Mouse (Mus musculus) embryonic fibroblast, embryonic 13.5 days (primary cell): ENCODE data around the gene Dhrs7b. TPM values are rescaled to one million over a fixed set of nuclear protein-coding genes. Genes with fewer than 3 reads are reported as not detected.
"Not testable (repeated sequence)": the region's sequence is repeated elsewhere in the genome, so short reads cannot be mapped to it uniquely, and the experiment has no call there.

ENCODE experiments used
- H3K27ac ChIP-seq: 2 replicates; pipeline ENCODE4 v1.5.1; 2012; ENCODE audit warnings: low read length, control low read depth, inconsistent platforms; ENCODE audit not compliant: insufficient read depth
- H3K4me1 ChIP-seq: 2 replicates; pipeline ENCODE4 v1.6.1; 2011; ENCODE audit warnings: low read length; ENCODE audit not compliant: control insufficient read depth, insufficient read depth
- H3K4me3 ChIP-seq: 2 replicates; pipeline ENCODE4 v1.5.1; 2011; ENCODE audit warnings: mild to moderate bottlenecking, control low read depth, low read length; ENCODE audit not compliant: insufficient read depth
- CTCF ChIP-seq: IDR thresholded peaks from 2 replicates; pipeline ENCODE4 v1.5.1; 2011; ENCODE audit warnings: mild to moderate bottlenecking, control low read depth, low read length, moderate library complexity, borderline replicate concordance; ENCODE audit not compliant: insufficient read depth
- POLR2A ChIP-seq: IDR thresholded peaks from 2 replicates; pipeline ENCODE4 v1.6.1; 2011; ENCODE audit warnings: low read depth, mild to moderate bottlenecking, control low read depth, low read length, moderate library complexity
- polyA plus RNA-seq: library from polyadenylated mRNA; stranded (reverse); fragments of >200 nt; gene quantifications from 2 replicates; pipeline ENCODE4 v1.2.4, GENCODE M21; 2011; ENCODE audit warnings: low read depth; ENCODE audit not compliant: missing spikeins, insufficient read length

Dhrs7b gene
- polyA plus RNA-seq, 1 experiment = 19.8 TPM

DNA sequence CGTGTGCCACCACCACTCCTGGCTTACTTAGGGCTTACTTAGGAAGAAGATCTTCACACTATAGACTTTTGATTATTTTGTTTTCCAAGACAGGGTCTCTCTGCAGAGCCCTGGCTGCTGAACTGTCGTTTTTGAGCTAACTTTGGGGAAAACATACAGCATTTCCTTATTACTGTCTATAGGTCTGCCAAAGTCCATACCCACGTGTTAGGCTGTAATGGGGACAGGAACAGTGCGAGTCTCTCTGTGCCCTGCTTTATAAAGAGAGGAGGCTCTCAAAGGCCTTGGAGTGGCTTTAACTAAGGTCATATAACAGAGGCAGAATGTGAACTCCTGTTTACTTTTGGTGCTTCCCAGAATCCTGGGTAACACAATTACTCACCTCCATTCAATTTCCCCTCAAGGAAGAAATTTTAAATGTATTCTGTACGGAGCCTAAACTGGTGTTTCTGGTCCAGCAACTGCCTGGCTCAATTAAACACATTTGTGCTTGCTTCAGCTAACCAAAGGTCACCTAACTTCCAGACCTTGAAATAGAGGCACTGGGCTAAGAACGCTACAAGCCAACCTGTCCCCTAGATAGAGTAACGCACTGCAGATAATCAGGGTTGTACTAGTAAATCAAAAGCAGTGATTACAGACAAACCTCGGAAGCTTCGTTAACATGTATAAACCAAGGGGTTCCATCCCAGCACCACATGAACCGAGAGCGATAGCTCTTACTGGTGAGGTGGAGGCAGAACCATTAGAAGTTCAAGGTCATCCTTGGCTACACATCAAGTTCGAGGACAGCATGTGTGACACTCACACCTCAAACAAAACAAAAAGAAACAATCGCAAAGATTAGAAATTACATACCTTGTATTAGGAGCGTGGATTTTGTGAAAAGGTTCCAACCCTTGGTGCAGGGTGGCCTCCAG is 20.1 kb upstream of the Dhrs7b start:
- TF ChIP-seq POLR2A (no peak), CTCF (no peak)
- H3K4me3 ChIP-seq = peak overlapping the region; percentile 51
- no peak overlapping the region for H3K27ac ChIP-seq
- peaks cover 5% of the 10 kb centered on the region; the same call in 1 of the 2 replicates for H3K4me1 ChIP-seq

GRCm38 (mm10) chr11:60811054-60811460 is 19.4 kb upstream of the Dhrs7b start:
- Histone ChIP-seq H3K4me3 (peak overlapping the region; percentile 51), H3K4me1 (peaks cover 5% of the 10 kb centered on the region; the same call in 1 of the 2 replicates), H3K27ac (no peak overlapping the region)
- 0 out of 2 replicates have a peak, but pooled peaks have one; percentile 33 for TF ChIP-seq POLR2A
- TF ChIP-seq CTCF = no peak

DNA sequence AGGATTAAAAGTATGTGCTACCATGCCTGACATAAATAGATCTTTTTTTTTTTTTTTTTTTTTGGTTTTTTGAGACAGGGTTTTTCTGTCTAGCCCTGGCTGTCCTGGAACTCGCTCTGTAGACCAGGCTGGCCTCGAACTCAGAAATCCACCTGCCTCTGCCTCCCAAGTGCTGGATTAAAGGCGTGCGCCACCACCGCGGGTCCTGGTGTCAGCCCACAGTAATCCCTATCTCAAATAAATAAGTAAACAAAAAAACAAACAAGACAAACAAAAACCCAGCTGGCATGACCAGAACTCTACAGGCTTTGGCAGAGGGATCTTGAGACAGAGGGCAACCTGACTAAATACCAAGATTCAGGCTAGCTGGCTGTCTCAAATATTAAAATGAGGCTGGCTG is 18.8 kb upstream of the Dhrs7b start, which contains the start of gene Shmt1:
Gene Shmt1, minus strand, starts transcription at position 101 of the 400 bp plus-strand sequence.
- H3K27ac ChIP-seq, H3K4me1 ChIP-seq: not testable (repeated sequence)
- peak within 1 kb of the TSS; percentile 51 for H3K4me3 ChIP-seq

- Histone ChIP-seq H3K4me1 (no peaks in the 10 kb centered on the region), H3K4me3 (no peak overlapping the region), H3K27ac (no peak overlapping the region)
- TF ChIP-seq POLR2A = no peak
- TF ChIP-seq CTCF = no peak
Measured at GRCm38 (mm10) chr11:60816398-60816797, 14.0 kb upstream of the Dhrs7b start.

DNA sequence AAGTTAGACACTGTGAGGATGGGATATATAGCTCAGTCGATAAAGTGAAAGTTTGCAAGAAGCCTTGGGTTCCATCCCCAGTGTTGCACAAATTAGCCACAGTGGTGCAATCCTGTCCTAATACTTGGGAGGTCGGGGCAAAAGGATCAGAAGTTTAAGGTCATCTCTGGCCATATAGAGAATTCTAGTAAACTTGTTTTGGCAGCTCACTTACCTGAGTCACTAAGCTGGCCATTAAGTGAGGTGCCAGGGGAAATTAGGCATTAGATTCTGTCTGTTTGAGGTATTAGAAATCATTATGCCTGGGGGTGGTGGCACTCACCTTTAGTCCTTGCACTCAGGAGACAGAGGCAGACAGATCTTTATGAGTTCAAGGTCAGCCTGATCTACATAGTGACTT is 6.7 kb upstream of the Dhrs7b start:
- TF ChIP-seq CTCF = no peak
- TF ChIP-seq POLR2A = no peak
- Histone ChIP-seq H3K4me3 (no peak overlapping the region), H3K4me1 (no peaks in the 10 kb centered on the region), H3K27ac (no peak overlapping the region)

GRCm38 (mm10) chr11:60825191-60825590 is 5.2 kb upstream of the Dhrs7b start:
- Histone ChIP-seq H3K4me3 (no peak overlapping the region), H3K4me1 (no peaks in the 10 kb centered on the region), H3K27ac (no peak overlapping the region)
- TF ChIP-seq POLR2A (no peak), CTCF (no peak)

DNA sequence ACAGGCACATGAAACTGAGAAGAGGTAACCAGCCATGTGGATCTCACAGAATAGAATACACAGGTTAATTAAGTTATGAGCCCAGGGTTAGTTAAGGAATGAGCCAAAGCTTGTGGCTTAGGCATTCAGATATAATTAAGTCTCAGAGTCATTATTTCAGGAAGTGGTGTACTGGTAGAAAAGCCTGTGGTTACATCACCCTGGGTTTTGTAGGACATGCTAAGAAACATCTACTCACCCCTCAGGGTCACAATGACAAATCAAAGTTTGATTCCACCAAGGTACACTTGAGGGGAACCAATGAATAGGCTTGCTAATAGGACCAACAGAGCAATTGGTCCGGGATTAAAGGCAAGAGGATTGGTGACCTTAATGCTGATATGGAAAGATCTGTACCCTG is 3.7 kb upstream of the Dhrs7b start:
- no peak for TF ChIP-seq POLR2A
- no peak for TF ChIP-seq CTCF
- peaks cover 3% of the 10 kb centered on the region; the same call in 1 of the 2 replicates for H3K4me1 ChIP-seq
- no peak overlapping the region for H3K4me3 ChIP-seq
- no peak overlapping the region for H3K27ac ChIP-seq

- TF ChIP-seq POLR2A (no peak), CTCF (no peak)
- Histone ChIP-seq H3K4me1 (peaks cover 3% of the 10 kb centered on the region; the same call in 1 of the 2 replicates), H3K27ac (no peak overlapping the region), H3K4me3 (no peak overlapping the region)
Measured at GRCm38 (mm10) chr11:60827241-60827945, 3.0 kb upstream of the Dhrs7b start.

- TF ChIP-seq CTCF (no peak), POLR2A (no peak)
- no peak overlapping the region for H3K4me3 ChIP-seq
- H3K27ac ChIP-seq = no peak overlapping the region
- H3K4me1 ChIP-seq = peaks cover 3% of the 10 kb centered on the region; the same call in 1 of the 2 replicates
Measured at GRCm38 (mm10) chr11:60828903-60829302, 1.5 kb upstream of the Dhrs7b start.

GRCm38 (mm10) chr11:60836897-60837296 is 6.5 kb downstream of the Dhrs7b start:
- TF ChIP-seq CTCF (no peak), POLR2A (no peak)
- Histone ChIP-seq H3K27ac (no peak overlapping the region), H3K4me3 (no peak overlapping the region), H3K4me1 (no peaks in the 10 kb centered on the region)
